Mouse (Mus musculus) liver, adult 10 weeks (tissue): ENCODE measurements around the gene Hprt. TPM values are rescaled to one million over a fixed set of nuclear protein-coding genes. Genes with fewer than 3 reads are reported as not detected.

Experiments
- polyA plus RNA-seq: library from polyadenylated mRNA; stranded (reverse); fragments of 350-450 nt; fragmentation: Illumina TruSeq; extraction: RNeasy Lipid Tissue Mini Kit (QIAGEN cat#74804); gene quantifications from one replicate; pipeline ENCODE4 v1.2.3, GENCODE M21; 2014; ENCODE audit warnings: low read depth, low replicate concordance

Hprt gene
- polyA plus RNA-seq: 193 TPM

GRCm38 (mm10) chrX:52987905-52988783, at the start of gene Hprt:
TSS of gene Hprt (plus strand) at chrX:52988137.

Other genes starting within 250 kb of the Hprt start
- not detected for gene Ccdc160, start 196.9 kb upstream of the Hprt start, polyA plus RNA-seq
- gene Phf6, start 75.9 kb upstream of the Hprt start, polyA plus RNA-seq: 13.2 TPM